19 mouse cellular contexts compared by ENCODE assay signal in the genomic region with DNA sequence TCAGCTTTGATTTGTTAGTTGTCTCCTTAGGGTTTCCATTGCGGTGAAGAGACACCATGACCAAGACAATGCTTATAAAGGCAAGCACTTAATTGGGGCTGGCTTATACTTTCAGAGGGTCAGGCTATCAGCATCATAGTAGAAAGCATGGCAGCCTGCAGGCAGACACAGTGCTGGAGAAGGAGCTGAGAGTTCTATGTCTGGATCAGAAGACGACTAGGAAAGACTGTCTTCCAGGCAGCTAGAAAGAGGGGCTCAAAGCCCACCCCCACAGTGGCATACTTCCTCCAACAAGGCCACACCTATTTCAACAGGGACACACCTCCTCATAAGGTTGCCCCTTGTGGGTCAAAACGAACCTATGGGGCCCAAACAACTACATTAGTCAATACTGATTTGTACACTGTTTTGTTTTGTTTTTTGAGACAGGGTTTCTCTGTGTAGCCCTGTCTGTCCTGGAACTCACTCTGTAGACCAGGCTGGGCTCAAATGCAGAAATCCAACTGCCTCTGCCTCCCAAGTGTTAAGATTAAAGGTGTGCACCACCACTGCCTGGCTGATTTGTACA. TPM values are rescaled to one million over a fixed set of nuclear protein-coding genes. Genes with fewer than 3 reads are reported as not detected.
DNase-seq lines count a peak whose midpoint lies in the region; ATAC-seq lines count a peak whose summit lies in the region.
"Had no signal": no experiment of that assay in that cellular context is flagged by ENCODE, and none has a peak within 500 bp of the region (broad histone marks: within the 10 kb centered on the region; RNA-seq: fewer than 3 reads in every experiment).

No protein-coding gene starts in this region.

- DNase-seq in 3T3-L1 (ENCODE audit: low read depth, low spot score) (peak; percentile 93), adipocyte (ENCODE audit: low spot score) (peak; percentile 94)
- DNase-seq in retina, postnatal 1 day: no peak
- DNase-seq: adrenal gland, adult 2 months; adrenal gland, adult 8-10 months; adrenal gland, postnatal 10 days; adrenal gland, postnatal 14 days; adrenal gland, postnatal 25 days; adrenal gland, postnatal 36 days; B cell, adult 2 months; cerebellum, adult 11 months; cerebellum, adult 11-12 months; cerebellum, adult 18-20 months; cerebellum, adult 2 months; cerebellum, adult 8-10 months had no signal

- no peak for ATAC-seq in megakaryocyte progenitor cell, adult 5-6 weeks (replicated peaks; ENCODE audit: poor library complexity)
- ATAC-seq: activated CD4-positive, CD25-positive, alpha-beta regulatory T cell, adult 4 months; CD4-positive, CD25-positive, alpha-beta regulatory T cell, adult 4 months; Patski had no signal

RNA-seq across cellular contexts. Expression of a gene that starts 8.3 kb away (rescaled TPM):
- not detected in 2 replicates for total RNA-seq in megakaryocyte progenitor cell, adult 5-6 weeks (2015)
- total RNA-seq in megakaryocyte progenitor cell, adult 5-6 weeks (2017): 0.17 TPM in 1 of 2 replicates, not detected in the other
